Mouse (Mus musculus): ENCODE data around the gene Itsn2. TPM values are rescaled to one million over a fixed set of nuclear protein-coding genes. Genes with fewer than 3 reads are reported as not detected.

Gene Itsn2
- total and polyA plus RNA-seq, 3 experiments: 27.9 to 48.1 (median 44.4) TPM

GRCm38 (mm10) chr12:4574065-4574464 is 18.4 kb upstream of the Itsn2 start:
- Histone ChIP-seq H3K9me3 (replicated peaks; ENCODE audit: low read length) (no peaks in the 10 kb centered on the region), H3K27me3 (replicated peaks) (no peaks in the 10 kb centered on the region), H3K4me2 (ENCODE audit: insufficient read depth, low read depth, poor library complexity, severe bottlenecking) (no peak overlapping the region), H3K4me1 (ENCODE audit: control insufficient read depth in 1 of 2, insufficient read depth in 2 of 2) (peaks cover 2 to 6% of the 10 kb centered on the region in 2 experiments; a peak in 1 of 4 replicates), H3K4me3 (replicated peaks in 1 of 3; ENCODE audit: low read depth in 2 of 3, low read length in 2 of 3, poor library complexity in 1 of 3) (no peak overlapping the region), H3K79me2 (replicated peaks; ENCODE audit: control insufficient read depth, extremely low read depth, insufficient read depth, poor library complexity, severe bottlenecking) (no peaks in the 10 kb centered on the region), H3K36me3 (replicated peaks in 1 of 2; ENCODE audit: control insufficient read depth in 1 of 2, insufficient read depth in 1 of 2, low read length in 1 of 2) (no peaks in the 10 kb centered on the region), H3K27ac (ENCODE audit: insufficient read depth, low read depth) (no peak overlapping the region), H3K9ac (ENCODE audit: insufficient read depth, low read depth) (no peak overlapping the region)
- no peak for TF ChIP-seq USF2 (conservative IDR thresholded peaks at IDR 0.05; ENCODE audit: low read depth, low read length)
- TF ChIP-seq IRF4 (IDR thresholded peaks at IDR 0.05; ENCODE audit: low read depth, low read length): no peak
- TF ChIP-seq POLR2AphosphoS2 (IDR thresholded peaks at IDR 0.05; ENCODE audit: low read depth, low read length): no peak
- DNase-seq (ENCODE audit: extremely low read depth): no peak
- in situ Hi-C loops (cut with MboI; ENCODE audit: low pct_ligation_motif_present, low pct_unique_long_range_greater_than_20kb, low sequenced_read_pairs) (no loop called here), dilution Hi-C loops (cut with MboI; ENCODE audit: extremely low pct_ligation_motif_present, extremely low pct_unique_long_range_greater_than_20kb, low sequenced_read_pairs) (no loop called here)

- H3K4me3 ChIP-seq (replicated peaks in 1 of 3; ENCODE audit: low read depth in 2 of 3, low read length in 2 of 3, poor library complexity in 1 of 3): no peak overlapping the region
- in situ Hi-C loops (cut with MboI; ENCODE audit: low pct_ligation_motif_present, low pct_unique_long_range_greater_than_20kb, low sequenced_read_pairs): no loop called here
- no peak for TF ChIP-seq POLR2A (IDR thresholded peaks at IDR 0.05; ENCODE audit: low read depth, low read length)
- TF ChIP-seq CTCF (conservative IDR thresholded peaks at IDR 0.05 in 1 of 2, IDR thresholded peaks at IDR 0.05 in 1 of 2; ENCODE audit: low read depth in 2 of 2, low read length in 2 of 2): no peak
- no peak for TF ChIP-seq MEF2A (IDR thresholded peaks at IDR 0.05; ENCODE audit: borderline replicate concordance, low read depth, low read length)
- TF ChIP-seq MAX (IDR thresholded peaks at IDR 0.05; ENCODE audit: low read length): no peak
- TF ChIP-seq GABPA (IDR thresholded peaks at IDR 0.05; ENCODE audit: insufficient replicate concordance, low read depth, low read length): no peak
- TF ChIP-seq CHD2 (IDR thresholded peaks at IDR 0.05; ENCODE audit: low read length): no peak
- TF ChIP-seq ZKSCAN1 (IDR thresholded peaks at IDR 0.05; ENCODE audit: borderline replicate concordance, low read depth, low read length): no peak
- no peak for TF ChIP-seq RCOR1 (conservative IDR thresholded peaks at IDR 0.05; ENCODE audit: low read depth, low read length)
- no peak for TF ChIP-seq IRF4 (IDR thresholded peaks at IDR 0.05; ENCODE audit: low read depth, low read length)
- TF ChIP-seq USF1 (IDR thresholded peaks at IDR 0.05; ENCODE audit: low read depth, low read length): no peak
- TF ChIP-seq ELF1 (IDR thresholded peaks at IDR 0.05; ENCODE audit: low read depth, low read length): no peak
- TF ChIP-seq JUND (conservative IDR thresholded peaks at IDR 0.05; ENCODE audit: low read depth, low read length): no peak
- no peak for TF ChIP-seq MAFK (IDR thresholded peaks at IDR 0.05; ENCODE audit: insufficient replicate concordance, low read length)
- no peak for TF ChIP-seq HCFC1 (IDR thresholded peaks at IDR 0.05; ENCODE audit: low read depth, low read length)
- no peak for TF ChIP-seq BHLHE40 (IDR thresholded peaks at IDR 0.05; ENCODE audit: low read depth, low read length)
- TF ChIP-seq USF2 (conservative IDR thresholded peaks at IDR 0.05; ENCODE audit: low read depth, low read length): no peak
- TF ChIP-seq NRF1 (IDR thresholded peaks at IDR 0.05; ENCODE audit: low read depth, low read length): no peak
- TF ChIP-seq TBP (conservative IDR thresholded peaks at IDR 0.05; ENCODE audit: low read depth, low read length): no peak
- TF ChIP-seq JUN (IDR thresholded peaks at IDR 0.05; ENCODE audit: insufficient read depth, low read depth, low read length): no peak
- no peaks in the 10 kb centered on the region for H3K27me3 ChIP-seq (replicated peaks)
- no peaks in the 10 kb centered on the region for H3K9me3 ChIP-seq (replicated peaks; ENCODE audit: low read length)
- H3K4me1 ChIP-seq (ENCODE audit: control insufficient read depth in 1 of 2, insufficient read depth in 2 of 2): no peaks in the 10 kb centered on the region
- no peaks in the 10 kb centered on the region for H3K79me2 ChIP-seq (replicated peaks; ENCODE audit: control insufficient read depth, extremely low read depth, insufficient read depth, poor library complexity, severe bottlenecking)
- no peak overlapping the region for H3K9ac ChIP-seq (ENCODE audit: insufficient read depth, low read depth)
- no peak overlapping the region for H3K27ac ChIP-seq (ENCODE audit: insufficient read depth, low read depth)
- no peak overlapping the region for H3K4me2 ChIP-seq (ENCODE audit: insufficient read depth, low read depth, poor library complexity, severe bottlenecking)
- dilution Hi-C loops (cut with MboI; ENCODE audit: extremely low pct_ligation_motif_present, extremely low pct_unique_long_range_greater_than_20kb, low sequenced_read_pairs): no loop called here
- H3K36me3 ChIP-seq (replicated peaks in 1 of 2; ENCODE audit: control insufficient read depth in 1 of 2, insufficient read depth in 1 of 2, low read length in 1 of 2): no peaks in the 10 kb centered on the region
- DNase-seq (ENCODE audit: extremely low read depth): no peak
These were observed 10.1 kb upstream of the Itsn2 start for GRCm38 (mm10) chr12:4582326-4582725.
